Mouse (Mus musculus): ENCODE measurements at regions not wholly inside any gene's neighbourhood (a gene's known extent, or its start where the extent isn't known, plus 50 kb on each side); places are given as distances from the start of the nearest gene placed in this dataset.
A peak's percentile ranks its signal among the peaks of the same experiment; 100 is the strongest.
"Not testable (repeated sequence)": the region's sequence is repeated elsewhere in the genome, so short reads cannot be mapped to it uniquely, and the experiment has no call there.

GRCm38 (mm10) chr11:28075560-28075959 is 264.1 kb downstream of the Gm6685 start:
- H3K9me3 ChIP-seq (ENCODE audit: control insufficient read depth, low read length), result no peaks in the 10 kb centered on the region
- H3K4me2 ChIP-seq (ENCODE audit: low read depth, low read length), result no peak overlapping the region
- H3K4me3 ChIP-seq (ENCODE audit: low read depth, low read length), result no peak overlapping the region
- no peak overlapping the region for H3K9ac ChIP-seq (ENCODE audit: low read depth, low read length)
- no peaks in the 10 kb centered on the region for H3K36me3 ChIP-seq (ENCODE audit: control insufficient read depth, insufficient read depth, low read length)
- no peaks in the 10 kb centered on the region for H3K27me3 ChIP-seq (replicated peaks; ENCODE audit: control insufficient read depth, insufficient read depth, low read length)
- ATAC-seq (ENCODE audit: low read depth), result no peak
- no peak for DNase-seq (ENCODE audit: low spot score)
- H3K4me1 ChIP-seq (ENCODE audit: control insufficient read depth, insufficient read depth, low read length), result no peaks in the 10 kb centered on the region
- no peak overlapping the region for H3K27ac ChIP-seq (replicated peaks; ENCODE audit: low read depth, low read length)

- not testable (repeated sequence) for H3K27me3 ChIP-seq (replicated peaks; ENCODE audit: control insufficient read depth, insufficient read depth, low read length); H3K9ac ChIP-seq (ENCODE audit: low read depth, low read length); H3K4me3 ChIP-seq (ENCODE audit: low read depth, low read length); ATAC-seq (ENCODE audit: low read depth); DNase-seq (ENCODE audit: low spot score); H3K9me3 ChIP-seq (ENCODE audit: control insufficient read depth, low read length); H3K4me2 ChIP-seq (ENCODE audit: low read depth, low read length); H3K4me1 ChIP-seq (ENCODE audit: control insufficient read depth, insufficient read depth, low read length); H3K27ac ChIP-seq (replicated peaks; ENCODE audit: low read depth, low read length); H3K36me3 ChIP-seq (ENCODE audit: control insufficient read depth, insufficient read depth, low read length)
- 78% methylated on average over 3 of the region's 3 CpGs for WGBS
Measured at GRCm38 (mm10) chr11:28036236-28036635, 303.4 kb downstream of the Gm6685 start.

- H3K4me3 ChIP-seq (ENCODE audit: low read depth, low read length); H3K9ac ChIP-seq (ENCODE audit: low read depth, low read length); H3K27ac ChIP-seq (replicated peaks; ENCODE audit: low read depth, low read length); H3K4me1 ChIP-seq (ENCODE audit: control insufficient read depth, insufficient read depth, low read length); H3K9me3 ChIP-seq (ENCODE audit: control insufficient read depth, low read length); H3K27me3 ChIP-seq (replicated peaks; ENCODE audit: control insufficient read depth, insufficient read depth, low read length); ATAC-seq (ENCODE audit: low read depth); H3K4me2 ChIP-seq (ENCODE audit: low read depth, low read length); DNase-seq (ENCODE audit: low spot score); H3K36me3 ChIP-seq (ENCODE audit: control insufficient read depth, insufficient read depth, low read length): not testable (repeated sequence)
Measured at GRCm38 (mm10) chr11:28035538-28035937, 304.1 kb downstream of the Gm6685 start.

GRCm38 (mm10) chr11:28022876-28023275 is 316.8 kb downstream of the Gm6685 start:
- no peak overlapping the region for H3K9ac ChIP-seq (ENCODE audit: low read depth, low read length)
- ATAC-seq (ENCODE audit: low read depth) (no peak), DNase-seq (ENCODE audit: low spot score) (no peak)
- no peaks in the 10 kb centered on the region for H3K4me1 ChIP-seq (ENCODE audit: control insufficient read depth, insufficient read depth, low read length)
- H3K4me3 ChIP-seq (ENCODE audit: low read depth, low read length), result no peak overlapping the region
- no peaks in the 10 kb centered on the region for H3K9me3 ChIP-seq (ENCODE audit: control insufficient read depth, low read length)
- H3K27ac ChIP-seq (replicated peaks; ENCODE audit: low read depth, low read length), result no peak overlapping the region
- no peak overlapping the region for H3K4me2 ChIP-seq (ENCODE audit: low read depth, low read length)
- no peaks in the 10 kb centered on the region for H3K36me3 ChIP-seq (ENCODE audit: control insufficient read depth, insufficient read depth, low read length)
- H3K27me3 ChIP-seq (replicated peaks; ENCODE audit: control insufficient read depth, insufficient read depth, low read length), result no peaks in the 10 kb centered on the region

- H3K9ac ChIP-seq (ENCODE audit: low read depth, low read length), result no peak overlapping the region
- H3K9me3 ChIP-seq (ENCODE audit: control insufficient read depth, low read length), result no peaks in the 10 kb centered on the region
- no peak overlapping the region for H3K4me2 ChIP-seq (ENCODE audit: low read depth, low read length)
- no peaks in the 10 kb centered on the region for H3K36me3 ChIP-seq (ENCODE audit: control insufficient read depth, insufficient read depth, low read length)
- no peak overlapping the region for H3K27ac ChIP-seq (replicated peaks; ENCODE audit: low read depth, low read length)
- no peaks in the 10 kb centered on the region for H3K4me1 ChIP-seq (ENCODE audit: control insufficient read depth, insufficient read depth, low read length)
- no peak overlapping the region for H3K4me3 ChIP-seq (ENCODE audit: low read depth, low read length)
- H3K27me3 ChIP-seq (replicated peaks; ENCODE audit: control insufficient read depth, insufficient read depth, low read length), result no peaks in the 10 kb centered on the region
- ATAC-seq (ENCODE audit: low read depth) (no peak), DNase-seq (ENCODE audit: low spot score) (peak; percentile 6)
- WGBS, result 78% methylated on average over 1 of the region's 1 CpGs
Measured at GRCm38 (mm10) chr11:28020762-28021161, 318.9 kb downstream of the Gm6685 start.

Data from embryonic facial prominence, embryonic 14.5 days (tissue).